Mouse (Mus musculus): ENCODE data around the gene Piezo1. TPM values are rescaled to one million over a fixed set of nuclear protein-coding genes. Genes with fewer than 3 reads are reported as not detected.
"Not testable (repeated sequence)": the region's sequence is repeated elsewhere in the genome, so short reads cannot be mapped to it uniquely, and the experiment has no call there.

The Piezo1 gene
- polyA plus RNA-seq, 1 experiment from 2014 or later: 12.4 TPM

GRCm38 (mm10) chr8:122577116-122577515 is 26.0 kb upstream of the Piezo1 start:
- Histone ChIP-seq H3K36me3 (replicated peaks) (peaks cover 23% of the 10 kb centered on the region), H3K27ac (replicated peaks) (peak overlapping the region; percentile 80; the same call in 1 of the 2 replicates), H3K4me1 (replicated peaks) (peaks cover 53% of the 10 kb centered on the region), H3K9ac (no peak overlapping the region), H3K4me3 (replicated peaks) (peak overlapping the region; percentile 73; the same call in 1 of the 2 replicates), H3K27me3 (no peaks in the 10 kb centered on the region; the same call in 1 of the 2 replicates), H3K4me2 (peak overlapping the region; percentile 98), H3K9me3 (replicated peaks) (no peaks in the 10 kb centered on the region)
- 51% methylated on average over 10 of the region's 10 CpGs for WGBS (ENCODE audit: insufficient replicate concordance)
- ATAC-seq (ENCODE audit: insufficient read depth): no peak

GRCm38 (mm10) chr8:122576648-122577022 is 25.5 kb upstream of the Piezo1 start, which contains the start of gene Aprt:
Aprt (minus strand) TSS chr8:122576909.
- ATAC-seq (ENCODE audit: insufficient read depth): peak; percentile 81
- WGBS (ENCODE audit: insufficient replicate concordance): under 1% methylated on average over 39 of the region's 39 CpGs
- Histone ChIP-seq H3K9ac (peak within 1 kb of the TSS; percentile 75), H3K4me3 (replicated peaks) (peak within 1 kb of the TSS; percentile 73), H3K4me2 (peak within 1 kb of the TSS; percentile 98), H3K27ac (replicated peaks) (peak within 1 kb of the TSS; percentile 80), H3K4me1 (replicated peaks) (peaks cover 57% of the 10 kb centered on the region), H3K27me3 (no peaks in the 10 kb centered on the region; the same call in 1 of the 2 replicates), H3K9me3 (replicated peaks) (no peaks in the 10 kb centered on the region), H3K36me3 (replicated peaks) (peaks cover 28% of the 10 kb centered on the region)

GRCm38 (mm10) chr8:122575735-122576647 is 24.9 kb upstream of the Piezo1 start:
- peak overlapping the region; percentile 80 for H3K27ac ChIP-seq (replicated peaks)
- peaks cover 64% of the 10 kb centered on the region for H3K4me1 ChIP-seq (replicated peaks)
- peaks cover 34% of the 10 kb centered on the region for H3K36me3 ChIP-seq (replicated peaks)
- H3K9ac ChIP-seq: peak overlapping the region; percentile 75
- ATAC-seq (ENCODE audit: insufficient read depth): peak; percentile 2
- no peaks in the 10 kb centered on the region; the same call in 1 of the 2 replicates for H3K27me3 ChIP-seq
- no peaks in the 10 kb centered on the region for H3K9me3 ChIP-seq (replicated peaks)
- 6% methylated on average over 21 of the region's 21 CpGs for WGBS (ENCODE audit: insufficient replicate concordance)
- H3K4me2 ChIP-seq: peak overlapping the region; percentile 98
- peak overlapping the region; percentile 73 for H3K4me3 ChIP-seq (replicated peaks)

- peak overlapping the region; percentile 75 for H3K9ac ChIP-seq
- WGBS (ENCODE audit: insufficient replicate concordance): 12% methylated on average over 8 of the region's 8 CpGs
- H3K4me1 ChIP-seq (replicated peaks): peaks cover 71% of the 10 kb centered on the region
- H3K9me3 ChIP-seq (replicated peaks): no peaks in the 10 kb centered on the region
- H3K4me3 ChIP-seq (replicated peaks): peak overlapping the region; percentile 73
- H3K27me3 ChIP-seq: no peaks in the 10 kb centered on the region; the same call in 1 of the 2 replicates
- peaks cover 41% of the 10 kb centered on the region for H3K36me3 ChIP-seq (replicated peaks)
- peak overlapping the region; percentile 80 for H3K27ac ChIP-seq (replicated peaks)
- peak overlapping the region; percentile 98 for H3K4me2 ChIP-seq
- no peak; the same call in 1 of the 2 replicates for ATAC-seq (ENCODE audit: insufficient read depth)
Measured at GRCm38 (mm10) chr8:122575286-122575685, 24.2 kb upstream of the Piezo1 start.

- H3K9me3 ChIP-seq (replicated peaks): no peaks in the 10 kb centered on the region
- H3K9ac ChIP-seq: peak overlapping the region; percentile 75
- peaks cover 46% of the 10 kb centered on the region for H3K36me3 ChIP-seq (replicated peaks)
- peak overlapping the region; percentile 98 for H3K4me2 ChIP-seq
- H3K27me3 ChIP-seq: no peaks in the 10 kb centered on the region; the same call in 1 of the 2 replicates
- H3K4me1 ChIP-seq (replicated peaks): peaks cover 76% of the 10 kb centered on the region
- WGBS (ENCODE audit: insufficient replicate concordance): 34% methylated on average over 10 of the region's 10 CpGs
- ATAC-seq (ENCODE audit: insufficient read depth): peak; percentile 29
- peak overlapping the region; percentile 80 for H3K27ac ChIP-seq (replicated peaks)
- peak overlapping the region; percentile 73 for H3K4me3 ChIP-seq (replicated peaks)
Measured at GRCm38 (mm10) chr8:122574667-122575251, 23.6 kb upstream of the Piezo1 start.

GRCm38 (mm10) chr8:122574264-122574663 is 23.1 kb upstream of the Piezo1 start:
- ATAC-seq (ENCODE audit: insufficient read depth): no peak
- H3K36me3 ChIP-seq (replicated peaks): peaks cover 51% of the 10 kb centered on the region

GRCm38 (mm10) chr8:122573577-122573976 is 22.4 kb upstream of the Piezo1 start:
- Histone ChIP-seq H3K9me3 (replicated peaks) (no peaks in the 10 kb centered on the region), H3K4me1 (replicated peaks) (peaks cover 88% of the 10 kb centered on the region), H3K4me2 (0 out of 2 replicates have a peak overlapping the region, but pooled peaks have one; percentile 7), H3K9ac (no peak overlapping the region), H3K36me3 (replicated peaks) (peaks cover 56% of the 10 kb centered on the region), H3K27ac (replicated peaks) (peak overlapping the region; percentile 80), H3K27me3 (no peaks in the 10 kb centered on the region; the same call in 1 of the 2 replicates), H3K4me3 (replicated peaks) (no peak overlapping the region)
- no peak for ATAC-seq (ENCODE audit: insufficient read depth)
- 40% methylated on average over 9 of the region's 9 CpGs for WGBS (ENCODE audit: insufficient replicate concordance)

More at GRCm38 (mm10) chr8:122574264-122574663, 23.1 kb upstream of the Piezo1 start:
- whole genome bisulfite sequencing (ENCODE audit: insufficient replicate concordance): 45% methylated on average over 3 of the region's 3 CpGs
- no peaks in the 10 kb centered on the region; the same call in 1 of the 2 replicates for H3K27me3 ChIP-seq
- peak overlapping the region; percentile 80 for H3K27ac ChIP-seq (replicated peaks)
- peak overlapping the region; percentile 98 for H3K4me2 ChIP-seq
- H3K4me3 ChIP-seq (replicated peaks): peak overlapping the region; percentile 73; the same call in 1 of the 2 replicates
- no peaks in the 10 kb centered on the region for H3K9me3 ChIP-seq (replicated peaks)
- H3K9ac ChIP-seq: peak overlapping the region; percentile 75; the same call in 1 of the 2 replicates
- peaks cover 81% of the 10 kb centered on the region for H3K4me1 ChIP-seq (replicated peaks)

GRCm38 (mm10) chr8:122573176-122573575 is 22.0 kb upstream of the Piezo1 start:
- H3K36me3 ChIP-seq (replicated peaks): peaks cover 56% of the 10 kb centered on the region
- not testable (repeated sequence) for ATAC-seq (ENCODE audit: insufficient read depth); H3K9ac ChIP-seq; H3K27me3 ChIP-seq; H3K4me3 ChIP-seq (replicated peaks); H3K9me3 ChIP-seq (replicated peaks)
- peak overlapping the region; percentile 80 for H3K27ac ChIP-seq (replicated peaks)
- 0 out of 2 replicates have a peak overlapping the region, but pooled peaks have one; percentile 7 for H3K4me2 ChIP-seq
- WGBS (ENCODE audit: insufficient replicate concordance): 50% methylated on average over 4 of the region's 4 CpGs
- H3K4me1 ChIP-seq (replicated peaks): peaks cover 88% of the 10 kb centered on the region

GRCm38 (mm10) chr8:122572751-122573150 is 21.6 kb upstream of the Piezo1 start:
- Histone ChIP-seq H3K27ac (replicated peaks) (no peak overlapping the region; the same call in 1 of the 2 replicates), H3K4me2 (no peak overlapping the region), H3K27me3 (no peaks in the 10 kb centered on the region), H3K9me3 (replicated peaks) (no peaks in the 10 kb centered on the region), H3K36me3 (replicated peaks) (peaks cover 56% of the 10 kb centered on the region), H3K9ac (no peak overlapping the region), H3K4me3 (replicated peaks) (no peak overlapping the region), H3K4me1 (replicated peaks) (peaks cover 88% of the 10 kb centered on the region)
- no peak for ATAC-seq (ENCODE audit: insufficient read depth)
- 92% methylated on average over 3 of the region's 3 CpGs for WGBS (ENCODE audit: insufficient replicate concordance)

- no peak overlapping the region for H3K4me3 ChIP-seq (replicated peaks)
- H3K9me3 ChIP-seq (replicated peaks): no peaks in the 10 kb centered on the region
- peaks cover 90% of the 10 kb centered on the region for H3K4me1 ChIP-seq (replicated peaks)
- no peak for ATAC-seq (ENCODE audit: insufficient read depth)
- peaks cover 56% of the 10 kb centered on the region for H3K36me3 ChIP-seq (replicated peaks)
- H3K9ac ChIP-seq: no peak overlapping the region
- 89% methylated on average over 17 of the region's 17 CpGs for whole genome bisulfite sequencing (ENCODE audit: insufficient replicate concordance)
- no peaks in the 10 kb centered on the region for H3K27me3 ChIP-seq
- no peak overlapping the region for H3K4me2 ChIP-seq
- H3K27ac ChIP-seq (replicated peaks): no peak overlapping the region
Measured at GRCm38 (mm10) chr8:122571750-122572267, 20.7 kb upstream of the Piezo1 start.

All from liver, embryonic 15.5 days (tissue).